Mouse (Mus musculus): ENCODE results near the gene Fndc3b.

Gene Fndc3b

DNA sequence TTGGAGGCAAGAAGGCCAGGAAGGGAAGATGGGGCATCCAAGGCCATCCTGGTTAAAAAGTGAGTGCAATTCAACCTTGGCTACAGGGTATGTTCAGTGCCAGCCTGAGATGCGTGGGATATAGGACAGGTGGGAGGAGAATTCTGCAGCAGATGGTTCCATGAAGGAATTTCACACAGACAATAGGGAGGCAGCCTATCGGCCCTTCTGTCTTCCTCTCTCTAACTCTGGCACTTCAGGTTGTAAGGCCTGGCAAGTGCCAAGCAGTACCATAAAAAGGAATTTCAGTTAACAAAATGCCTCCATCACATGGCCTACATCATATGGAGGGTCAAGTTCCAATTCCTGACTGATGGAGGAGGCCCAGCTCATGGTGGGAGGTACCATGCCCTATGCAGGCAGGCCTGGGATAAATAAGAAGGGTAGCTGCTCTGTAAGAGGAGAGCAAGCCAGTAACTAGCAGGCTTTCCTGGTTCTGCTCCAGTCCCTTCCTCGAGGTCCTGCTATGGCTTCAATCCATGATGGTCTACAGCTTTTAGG, 155.6 kb downstream of the Fndc3b start:
- DNase-seq (ENCODE audit: low spot score) = no peak

DNA sequence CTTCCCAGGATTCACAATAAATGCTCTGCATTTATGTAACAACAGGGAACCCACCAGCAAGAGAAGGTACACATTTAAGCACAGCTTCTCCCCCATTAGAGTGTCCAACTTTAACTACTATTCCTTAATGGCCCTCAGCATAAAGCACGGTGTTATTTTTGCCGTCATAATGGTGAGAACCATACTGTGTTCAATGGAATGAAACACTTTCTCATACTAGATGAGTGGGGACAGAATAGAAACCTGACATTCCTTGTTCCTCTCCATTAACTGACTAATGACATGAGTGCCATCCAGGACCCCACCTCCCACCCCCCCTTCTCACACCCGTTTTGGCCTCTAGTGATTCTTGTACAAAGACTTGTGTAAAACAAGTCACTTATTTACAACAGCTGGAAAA, 156.8 kb downstream of the Fndc3b start:
- no peak for DNase-seq (ENCODE audit: low spot score)

DNA sequence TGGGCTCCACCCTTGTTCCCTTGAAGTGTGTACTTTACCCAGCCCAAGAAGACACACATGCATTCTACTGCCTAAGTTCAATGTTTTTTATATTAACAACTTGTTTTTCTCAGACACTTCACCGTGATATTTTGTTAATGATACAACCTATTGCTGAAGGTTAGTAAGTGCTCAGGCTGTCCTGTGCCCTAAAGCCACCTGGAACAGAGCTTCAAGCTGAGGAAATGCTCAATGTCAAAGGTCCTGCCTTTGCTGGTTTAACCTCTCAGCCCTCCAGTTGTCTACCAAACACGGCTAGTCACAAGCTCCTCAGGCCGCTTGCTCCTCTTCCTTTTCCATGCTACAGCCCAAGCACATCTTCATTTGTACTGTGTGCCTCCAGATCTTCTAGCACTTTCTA, 157.3 kb downstream of the Fndc3b start:
- no peak for DNase-seq (ENCODE audit: low spot score)

DNA sequence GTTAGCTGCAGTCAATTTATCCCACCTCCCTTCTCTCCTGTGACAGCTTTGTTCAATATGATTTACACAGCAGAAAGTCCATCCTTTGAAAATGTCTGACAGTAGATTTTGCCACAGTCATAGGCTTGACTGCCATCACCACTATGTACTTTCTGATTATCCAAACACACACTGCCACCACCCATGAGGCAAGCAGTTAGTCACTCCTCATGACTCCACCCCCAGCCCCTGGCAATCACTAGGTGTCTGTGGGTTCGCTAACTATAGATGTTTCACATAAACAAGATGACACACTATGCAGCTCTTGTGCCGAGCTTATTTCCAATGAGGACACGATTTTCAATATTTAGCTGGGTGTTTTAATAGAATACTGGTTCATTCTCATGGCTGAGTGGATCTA, 160.1 kb downstream of the Fndc3b start:
- DNase-seq (ENCODE audit: low spot score) = no peak

DNA sequence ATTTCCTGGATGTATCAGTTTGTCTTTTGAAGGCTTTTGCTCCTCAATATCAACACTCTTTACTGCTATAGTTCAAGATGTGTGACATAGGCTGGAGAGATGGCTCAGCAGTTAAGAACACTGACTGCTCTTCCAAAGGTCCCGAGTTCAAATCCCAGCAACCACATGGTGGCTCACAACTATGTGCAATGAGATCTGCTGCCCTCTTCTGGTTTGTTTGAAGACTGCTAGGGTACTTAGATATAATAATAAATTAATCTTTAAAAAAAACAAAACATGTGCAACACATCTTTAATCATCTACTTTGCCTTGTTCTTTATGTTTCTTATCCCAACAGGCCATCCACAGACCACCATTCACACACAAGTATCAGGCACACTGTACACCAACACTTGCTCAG, 160.7 kb downstream of the Fndc3b start:
- no peak for DNase-seq (ENCODE audit: low spot score)

DNA sequence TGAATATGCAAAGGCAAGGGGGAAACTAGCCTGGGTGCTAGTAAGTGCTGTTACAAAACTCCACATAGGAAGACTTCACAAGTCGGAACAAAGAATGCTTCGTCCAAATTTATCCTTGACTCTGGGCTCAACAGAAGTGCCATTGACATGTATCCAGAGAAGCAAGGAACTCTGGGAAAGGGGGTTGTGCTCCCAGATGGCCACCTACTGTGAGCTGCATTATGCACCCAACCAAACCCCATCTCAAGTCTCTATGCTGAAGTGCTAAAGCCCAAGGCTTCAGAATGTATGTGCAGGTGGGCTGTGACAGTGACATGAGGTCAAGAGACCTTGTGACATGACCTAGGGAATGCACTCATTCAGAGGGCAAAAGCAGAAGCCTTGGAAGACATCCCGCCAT, 165.5 kb downstream of the Fndc3b start:
- no peak for DNase-seq (ENCODE audit: low spot score)

DNA sequence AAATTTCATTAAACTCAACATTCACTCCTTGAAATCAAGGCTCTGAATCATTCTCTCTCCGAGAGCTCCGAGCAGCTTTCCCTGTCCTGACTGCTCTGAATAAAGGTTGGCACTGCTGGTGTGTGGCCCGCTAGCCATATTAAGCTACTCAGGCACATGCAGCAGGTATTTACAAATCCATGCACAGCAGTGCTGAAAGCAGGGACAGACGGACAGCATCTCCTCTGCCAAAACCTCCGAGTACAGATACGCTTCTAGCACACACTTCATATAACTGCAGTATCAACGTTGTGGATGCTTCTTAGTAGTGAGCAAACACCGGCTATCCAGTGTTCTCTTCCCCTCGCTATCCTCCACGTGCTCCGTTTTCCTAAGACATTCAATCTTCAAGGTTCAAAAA, 167.0 kb downstream of the Fndc3b start:
- DNase-seq (ENCODE audit: low spot score) = no peak

DNA sequence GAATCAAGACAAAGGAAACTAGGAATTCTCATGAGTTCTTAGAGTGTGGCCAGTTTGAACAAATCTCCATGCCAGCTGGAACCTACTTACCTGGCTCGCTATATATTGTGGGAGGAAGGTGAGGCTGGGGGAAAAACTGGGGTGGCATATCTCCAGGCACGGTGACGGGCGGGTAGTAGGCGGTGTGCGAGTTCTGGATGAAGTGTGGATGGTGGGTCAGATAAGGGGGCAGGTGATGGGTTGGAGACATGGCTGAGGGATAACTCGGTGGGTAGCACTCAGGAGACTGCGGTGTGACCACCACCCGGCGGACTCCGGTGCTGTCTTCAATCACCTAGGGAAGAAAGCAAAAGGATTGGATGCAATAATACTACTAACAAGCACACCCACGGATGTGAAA, 169.3 kb downstream of the Fndc3b start:
- no peak for DNase-seq (ENCODE audit: low spot score)

DNA sequence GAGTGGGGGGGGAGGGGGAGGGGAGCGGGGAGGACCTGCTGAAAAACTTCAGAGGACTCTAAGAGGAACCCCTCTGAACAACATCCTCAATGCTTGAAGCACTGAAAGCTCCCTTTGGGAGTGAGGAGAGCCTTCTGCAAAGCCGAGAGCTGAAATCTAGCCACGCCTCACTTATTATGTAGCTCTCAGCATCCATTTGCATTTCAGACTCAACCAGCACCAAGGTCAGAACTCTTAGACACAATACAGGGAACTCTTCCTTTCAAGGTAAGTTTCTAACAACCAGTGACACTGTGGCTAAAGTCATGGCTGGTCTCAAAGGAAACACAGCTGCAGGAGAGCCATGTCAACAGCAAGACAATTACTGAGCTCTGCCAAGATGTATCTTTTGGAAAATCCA, 169.9 kb downstream of the Fndc3b start:
- no peak for DNase-seq (ENCODE audit: low spot score)

DNA sequence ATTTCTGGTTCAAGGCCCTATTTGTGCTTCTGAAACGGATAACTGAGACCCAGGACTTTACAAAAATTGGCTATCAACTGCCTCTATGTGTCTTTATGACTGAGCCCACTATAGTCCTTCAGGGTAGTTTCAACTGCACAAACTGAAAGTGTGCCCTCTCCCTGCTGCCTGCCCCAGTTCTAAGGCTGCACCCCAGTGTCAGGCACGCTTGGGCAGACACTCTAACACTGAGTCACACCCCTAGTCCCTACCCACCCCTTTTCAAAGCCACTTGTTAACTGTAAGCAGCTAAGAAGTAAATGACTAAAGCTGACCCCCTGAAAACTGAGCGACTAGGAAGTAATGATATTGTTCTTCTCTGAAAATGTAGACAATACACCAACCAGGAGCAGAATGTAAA, 176.9 kb downstream of the Fndc3b start:
- DNase-seq (ENCODE audit: low spot score) = no peak

DNA sequence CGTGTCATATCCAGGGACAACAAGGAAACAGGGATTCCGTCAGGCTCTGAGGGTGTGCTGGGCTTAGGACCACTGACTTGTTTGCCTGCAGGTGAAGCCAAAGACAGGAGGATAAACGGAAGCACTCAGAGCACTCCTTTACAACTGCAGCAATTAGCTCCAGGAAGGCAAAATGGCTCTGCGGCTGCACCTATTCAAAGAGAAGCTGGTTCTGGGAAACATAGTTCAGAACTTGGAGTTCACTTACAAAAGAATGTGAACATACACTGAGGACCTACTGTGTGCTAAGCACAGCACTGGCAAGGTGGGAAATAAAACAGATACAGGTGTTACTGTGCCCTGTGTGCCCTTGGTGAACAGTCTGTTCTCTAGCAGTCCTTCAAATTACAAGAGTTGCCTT, 177.4 kb downstream of the Fndc3b start:
- no peak for DNase-seq (ENCODE audit: low spot score)

DNA sequence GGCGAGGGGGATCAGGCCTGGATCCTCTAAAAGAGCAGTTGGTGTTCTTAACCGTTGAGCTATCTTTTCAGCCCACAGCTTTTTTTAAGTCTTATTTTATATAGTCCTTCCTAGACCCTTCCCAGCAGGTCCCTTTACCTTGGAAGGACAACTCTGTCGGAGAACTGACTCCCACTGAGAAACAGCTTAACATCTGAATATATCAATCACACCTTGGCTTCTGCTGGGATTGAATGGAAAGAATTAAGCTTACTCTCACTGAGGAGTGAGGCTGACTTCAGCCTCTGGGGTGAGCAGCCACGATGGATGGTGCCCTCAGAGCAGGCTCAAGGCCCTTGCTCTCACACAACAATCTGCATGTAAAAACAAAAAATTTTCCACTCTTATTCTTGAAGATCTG, 179.1 kb downstream of the Fndc3b start:
- no peak for DNase-seq (ENCODE audit: low spot score)

DNA sequence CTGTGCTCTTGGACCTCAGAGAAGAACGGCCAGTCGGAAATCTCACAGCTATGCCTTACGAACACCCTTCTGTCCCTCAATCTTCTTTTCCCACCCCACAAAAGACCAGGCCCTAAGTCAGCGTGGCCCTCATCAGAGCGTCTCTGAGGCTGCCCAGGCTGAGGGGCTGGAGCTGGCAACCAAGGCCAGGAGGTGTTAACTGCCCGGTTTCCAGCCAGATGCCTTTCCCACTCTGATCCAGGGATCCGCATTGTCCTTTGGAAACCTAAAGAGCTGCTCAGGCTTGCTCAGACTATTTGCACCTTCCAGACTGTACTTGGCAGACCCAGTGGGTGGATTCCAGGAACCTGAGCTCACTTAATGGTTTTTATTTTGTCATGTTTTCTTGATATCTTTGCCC, 180.7 kb downstream of the Fndc3b start:
- DNase-seq (ENCODE audit: low spot score) = no peak

DNA sequence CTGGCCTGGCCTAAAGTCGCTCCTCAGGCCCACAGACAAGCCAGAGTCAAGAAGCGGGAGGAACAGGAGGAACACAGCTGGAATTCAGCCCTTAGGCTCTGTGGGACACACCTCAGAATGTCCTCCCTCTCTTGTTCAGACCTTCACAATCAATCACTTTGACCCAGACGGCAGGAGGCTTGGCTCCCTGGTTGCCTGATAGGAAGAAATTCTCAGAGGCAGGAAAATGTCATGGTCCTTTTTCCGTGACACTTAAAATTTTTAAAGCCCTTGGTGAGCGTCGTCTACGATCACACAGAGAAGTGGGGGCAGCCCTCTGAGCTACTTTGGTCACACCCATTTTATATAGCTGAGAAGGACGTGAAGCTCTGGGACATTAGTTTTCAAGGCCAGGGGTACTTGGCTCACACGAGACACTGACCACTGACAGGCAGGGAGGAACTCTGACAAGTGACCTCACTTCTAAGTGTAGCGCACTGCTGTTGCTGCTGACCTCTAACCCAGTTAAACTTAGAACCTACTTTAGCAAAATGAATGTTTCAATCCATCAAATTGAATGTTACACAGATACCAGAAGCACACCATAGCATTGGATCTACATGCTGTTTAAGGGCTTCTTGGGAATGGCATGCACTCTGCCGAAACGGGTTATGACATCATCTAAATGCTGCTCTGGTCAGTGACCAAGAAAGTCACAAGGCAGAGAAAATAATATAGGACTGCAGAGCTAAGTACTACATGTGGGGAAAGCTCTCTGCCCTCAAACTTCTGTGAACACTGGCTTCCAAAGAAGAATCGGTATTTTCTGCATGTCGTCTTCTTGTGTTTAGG, 181.7 kb downstream of the Fndc3b start:
- no peak for DNase-seq (ENCODE audit: low spot score)

DNA sequence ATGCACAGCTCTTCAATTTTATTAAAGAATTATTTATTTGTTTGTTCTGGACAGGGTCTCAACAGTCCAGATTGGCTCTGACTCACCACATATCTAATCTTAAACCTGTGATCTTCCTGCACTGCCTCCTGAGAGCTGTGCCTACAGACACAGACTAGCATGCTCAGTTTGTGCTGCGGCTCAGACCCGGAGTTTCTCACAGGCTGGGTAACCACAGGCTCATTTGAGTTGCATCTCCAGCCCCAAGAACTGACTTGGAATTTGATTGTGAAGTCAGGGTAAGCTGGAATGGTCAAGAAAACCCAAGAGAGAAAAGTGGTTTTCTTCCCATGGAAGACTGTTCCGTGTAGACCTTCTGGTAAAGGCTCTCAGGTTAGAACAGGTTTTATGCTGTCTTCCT, 184.1 kb downstream of the Fndc3b start:
- DNase-seq (ENCODE audit: low spot score) = no peak

DNA sequence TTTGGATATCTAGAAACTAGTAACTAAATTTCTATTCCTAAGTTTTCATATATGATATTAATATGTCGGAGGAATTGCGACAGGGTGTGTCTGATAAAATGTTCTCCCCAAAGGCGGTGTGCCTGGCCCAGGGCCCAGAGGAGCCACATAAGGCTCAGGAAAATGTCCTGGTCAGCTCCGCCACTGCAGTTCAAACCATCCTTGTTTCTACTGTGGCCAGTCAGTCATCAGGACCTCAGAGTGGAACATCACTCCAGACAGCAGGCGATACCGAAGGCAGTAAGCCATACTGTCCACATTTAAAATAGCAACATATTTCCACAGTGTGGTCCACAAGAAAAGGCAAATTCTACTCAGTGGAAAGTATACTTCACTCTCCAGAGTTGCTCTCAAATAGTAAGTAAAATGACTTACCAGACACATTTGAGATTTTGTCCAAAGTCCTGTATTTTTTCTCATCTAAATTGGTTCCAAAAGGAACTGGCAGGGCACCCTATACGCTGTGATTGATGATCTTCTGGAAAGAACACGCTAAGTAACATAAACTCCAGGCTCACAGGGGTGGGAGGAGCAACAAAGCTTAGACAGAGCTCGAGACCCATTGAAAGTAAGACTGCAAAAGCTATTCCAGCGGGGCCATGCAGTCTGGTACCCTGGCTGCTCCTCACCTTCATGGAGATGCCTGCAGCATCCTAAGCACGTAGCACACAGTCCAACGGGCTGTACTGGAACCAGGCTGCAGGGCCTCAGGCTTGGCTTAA, 187.8 kb downstream of the Fndc3b start:
- no peak for DNase-seq (ENCODE audit: low spot score)

DNA sequence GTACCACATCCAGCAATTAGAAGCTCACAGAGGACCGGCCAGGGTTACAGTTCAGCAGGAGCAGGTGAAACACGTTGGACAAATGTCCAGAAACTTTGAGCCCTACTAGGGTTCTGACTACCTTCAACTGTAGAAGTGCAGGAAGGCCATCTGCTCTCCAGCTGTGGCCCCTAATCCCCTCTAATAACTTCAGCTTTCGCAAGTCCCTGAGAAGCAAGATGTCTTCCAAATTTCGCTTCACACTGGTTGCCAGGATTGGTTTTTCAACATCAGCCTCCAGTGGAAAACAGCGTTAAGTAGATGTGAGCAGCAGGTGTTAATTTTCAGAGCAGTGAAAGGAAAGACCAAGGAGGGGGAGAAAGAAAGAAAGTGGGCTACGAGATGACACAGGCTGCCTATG, 190.7 kb downstream of the Fndc3b start:
- DNase-seq (ENCODE audit: low spot score) = peak; percentile 31

DNA sequence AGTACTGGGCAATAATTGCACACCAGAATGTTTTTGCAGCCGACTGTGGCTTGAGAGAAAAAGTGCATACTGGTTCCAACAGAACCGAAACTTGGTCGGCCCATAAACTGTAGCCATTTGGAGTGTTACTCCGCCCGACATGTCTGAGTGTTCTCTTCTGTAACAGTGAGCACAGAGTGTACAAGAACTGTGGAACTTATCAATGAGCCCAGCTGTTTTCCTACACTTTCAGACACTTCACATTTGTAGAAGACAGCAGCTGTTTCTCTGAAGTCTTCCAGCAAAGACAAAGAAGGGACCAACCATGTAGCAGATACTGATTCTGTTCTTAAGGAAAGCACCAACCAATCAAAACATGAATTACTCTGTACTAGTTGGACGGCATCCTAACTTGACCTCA, 191.6 kb downstream of the Fndc3b start:
- DNase-seq (ENCODE audit: low spot score) = peak; percentile 21

DNA sequence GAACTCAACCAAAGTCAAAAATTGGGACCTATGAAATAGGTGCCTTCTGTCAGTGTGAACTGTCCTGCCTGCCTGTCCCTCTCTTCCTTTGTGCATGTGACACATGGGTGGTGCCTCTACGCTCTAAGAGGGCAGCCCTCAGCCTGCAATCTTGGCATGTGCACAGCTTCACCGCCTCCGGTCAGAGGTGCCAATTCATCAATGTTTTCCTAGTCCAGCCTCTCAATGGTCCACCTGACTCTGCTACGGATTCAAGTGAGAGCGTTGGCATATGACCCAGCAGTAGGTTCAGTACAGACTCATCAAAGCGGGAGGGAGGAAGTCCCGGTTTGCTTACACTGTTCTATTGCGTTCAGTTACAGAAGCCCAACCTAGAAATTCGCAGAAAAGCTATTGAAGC, 192.2 kb downstream of the Fndc3b start:
- DNase-seq (ENCODE audit: low spot score) = no peak

DNA sequence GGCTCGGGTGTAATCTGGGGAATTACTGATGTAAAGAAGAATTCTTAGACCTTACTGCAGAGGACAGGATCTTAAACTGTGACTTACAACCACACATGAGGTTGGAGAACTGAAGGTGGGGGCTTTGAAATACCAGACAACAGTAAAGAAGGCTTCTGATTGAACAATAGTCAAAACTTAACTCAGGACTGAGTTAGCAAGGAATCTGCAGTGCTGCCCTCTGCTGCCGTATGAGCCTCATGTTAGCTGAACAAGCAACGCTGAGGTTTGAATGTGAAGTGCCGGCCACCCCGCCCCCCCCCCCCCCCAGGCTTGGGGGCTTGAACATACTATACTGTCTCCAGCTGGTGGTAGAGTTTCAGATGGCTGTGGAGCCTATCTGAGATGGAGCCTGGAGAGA, 194.6 kb downstream of the Fndc3b start:
- DNase-seq (ENCODE audit: low spot score) = no peak

DNA sequence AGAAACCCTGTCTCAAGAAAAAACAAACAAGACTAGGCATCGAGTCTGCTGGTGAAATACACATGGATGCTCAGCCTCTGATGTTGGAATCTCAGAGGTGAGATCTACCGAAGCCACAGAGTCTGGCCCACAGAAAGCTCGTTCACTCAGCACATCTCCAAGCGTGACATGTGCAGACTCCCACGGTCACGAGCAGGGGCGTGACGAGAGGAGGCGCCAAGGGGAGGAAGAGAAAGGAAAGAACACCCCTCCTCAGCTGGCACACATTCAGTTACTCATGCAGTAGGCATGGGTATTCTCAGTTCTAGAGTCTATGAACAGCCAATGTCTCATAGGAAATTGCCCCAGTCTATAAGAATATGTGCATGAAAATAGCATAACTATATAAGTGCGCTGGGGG, 199.3 kb downstream of the Fndc3b start:
- no peak for DNase-seq (ENCODE audit: low spot score)

DNA sequence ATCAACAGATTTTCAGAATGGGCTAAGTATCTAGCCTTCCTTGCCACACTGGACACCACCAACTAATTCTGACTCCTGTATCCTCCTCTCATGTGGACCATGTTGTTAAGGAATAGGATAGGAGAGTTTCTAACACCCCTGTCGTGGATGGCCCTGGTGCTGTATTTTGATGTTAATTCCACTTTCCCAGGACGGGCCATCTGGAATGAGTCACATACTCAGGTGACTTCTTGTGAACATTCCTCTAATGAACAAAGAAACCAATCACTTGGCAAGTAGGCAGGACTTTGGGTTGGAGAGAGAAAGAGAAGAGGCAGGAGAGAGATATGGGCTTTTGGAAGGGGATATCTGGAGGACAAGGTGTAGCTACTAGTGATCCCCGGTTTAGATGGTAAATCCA, 204.2 kb downstream of the Fndc3b start:
- DNase-seq (ENCODE audit: low spot score) = no peak

DNA sequence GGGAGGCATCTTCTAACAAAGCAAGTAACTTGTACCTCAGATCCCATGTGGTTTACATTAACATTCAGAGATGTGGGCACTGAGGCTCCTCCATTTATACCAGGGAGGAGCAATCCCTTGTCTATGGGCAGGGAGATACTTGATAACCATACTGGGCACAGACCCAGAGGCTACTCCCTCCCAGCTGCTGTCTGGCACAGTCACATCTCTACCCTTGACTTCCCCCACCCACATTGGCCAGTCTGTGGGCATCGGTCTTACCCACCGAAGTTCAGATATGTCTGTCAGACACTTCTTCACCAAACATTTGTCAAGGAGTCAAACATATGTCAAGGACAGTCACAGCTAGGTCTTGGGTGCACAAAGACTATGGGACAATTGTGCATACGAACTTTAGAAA, 205.5 kb downstream of the Fndc3b start:
- DNase-seq (ENCODE audit: low spot score) = no peak

Data from urinary bladder, postnatal 14 days (tissue).